Mouse (Mus musculus) intestine, embryonic 14.5 days (tissue): ENCODE measurements around the gene Galnt17. TPM values are rescaled to one million over a fixed set of nuclear protein-coding genes. Genes with fewer than 3 reads are reported as not detected.
A peak's percentile ranks its signal among the peaks of the same experiment; 100 is the strongest.

Source experiments
- ATAC-seq: fragments of 200-750 bp; cut with Nextera tagmentation; replicated peaks from 2 replicates; pipeline ENCODE4 v1.8.0; 2017; ENCODE audit warnings: low read depth, moderate number of reproducible peaks, moderate TSS enrichment, moderate library complexity; ENCODE audit not compliant: low FRiP score, low TSS enrichment
- DNase-seq: peaks from one replicate; pipeline ENCODE4 v3.0.0-alpha.2; 2018; ENCODE audit warnings: low spot score
- H3K27ac ChIP-seq: fragments of 300-500 bp; sonication (generic); 2 replicates; pipeline ENCODE4 v1.5.1; 2014; ENCODE audit warnings: low read depth, mild to moderate bottlenecking, control low read depth
- H3K27me3 ChIP-seq: fragments of 300-500 bp; sonication (generic); replicated peaks from 2 replicates; pipeline ENCODE4 v1.6.1; 2014; ENCODE audit warnings: low read length, control low read depth; ENCODE audit not compliant: control insufficient read depth, insufficient read depth
- H3K36me3 ChIP-seq: fragments of 300-500 bp; sonication (generic); 2 replicates; pipeline ENCODE4 v1.6.1; 2014; ENCODE audit warnings: low read length, control low read depth; ENCODE audit not compliant: control insufficient read depth, insufficient read depth
- H3K4me1 ChIP-seq: fragments of 300-500 bp; sonication (generic); replicated peaks from 2 replicates; pipeline ENCODE4 v1.6.1; 2014; ENCODE audit warnings: low read length, control low read depth, mixed read lengths; ENCODE audit not compliant: control insufficient read depth, insufficient read depth
- H3K4me2 ChIP-seq: fragments of 300-500 bp; sonication (generic); 2 replicates; pipeline ENCODE4 v1.6.1; 2014; ENCODE audit warnings: low read length
- H3K4me3 ChIP-seq: fragments of 300-500 bp; sonication (generic); 2 replicates; pipeline ENCODE4 v1.5.1; 2014; ENCODE audit warnings: low read depth, low read length, control low read depth, mixed read lengths
- H3K9ac ChIP-seq: fragments of 300-500 bp; sonication (generic); 2 replicates; pipeline ENCODE4 v1.6.1; 2014; ENCODE audit warnings: mild to moderate bottlenecking, low read length
- H3K9me3 ChIP-seq: fragments of 300-500 bp; sonication (generic); 2 replicates; pipeline ENCODE4 v1.6.1; 2016; ENCODE audit warnings: low read length, control low read depth; ENCODE audit not compliant: control insufficient read depth
- whole genome bisulfite sequencing: fragments of 180-500 bp; shearing (Covaris S2); extraction: QIAGEN DNeasy Blood & Tissue Kit; methylation state at CpG from one replicate; pipeline ENCODE4 v1.1.7; 2014; 5-methylcytosine and 5-hydroxymethylcytosine counted together
- polyA plus RNA-seq: library from polyadenylated mRNA; unstranded; fragments of >200 nt; fragmentation: Nextera tagmentation; extraction: Ambion mirVana; gene quantifications from 2 replicates; pipeline ENCODE4 v1.2.1, GENCODE M21; 2014

Galnt17 gene
- polyA plus RNA-seq, 1 experiment from 2014 or later: 0.69 TPM

GRCm38 (mm10) chr5:131266291-131266690, 42.0 kb downstream of the Galnt17 start:
- no peaks in the 10 kb centered on the region for H3K36me3 ChIP-seq
- no peaks in the 10 kb centered on the region for H3K9me3 ChIP-seq
- no peak overlapping the region for H3K4me3 ChIP-seq
- H3K27ac ChIP-seq: no peak overlapping the region
- H3K9ac ChIP-seq: no peak overlapping the region
- H3K4me1 ChIP-seq: no peaks in the 10 kb centered on the region
- no peaks in the 10 kb centered on the region; the same call in 1 of the 2 replicates for H3K27me3 ChIP-seq
- no peak overlapping the region for H3K4me2 ChIP-seq
- DNase-seq: no peak
- ATAC-seq: no peak
- WGBS: 70% methylated on average over 2 of the region's 2 CpGs

- Histone ChIP-seq H3K27me3 (no peaks in the 10 kb centered on the region), H3K4me3 (no peak overlapping the region), H3K9me3 (no peaks in the 10 kb centered on the region), H3K4me1 (no peaks in the 10 kb centered on the region), H3K4me2 (no peak overlapping the region), H3K27ac (no peak overlapping the region), H3K36me3 (no peaks in the 10 kb centered on the region), H3K9ac (no peak overlapping the region)
- 58% methylated on average over 11 of the region's 11 CpGs for WGBS
- no peak for DNase-seq
- no peak for ATAC-seq
These were observed 44.2 kb downstream of the Galnt17 start for GRCm38 (mm10) chr5:131264145-131264544.

GRCm38 (mm10) chr5:131250701-131251636, 57.3 kb downstream of the Galnt17 start:
- Histone ChIP-seq H3K27ac (peak overlapping the region; percentile 57; the same call in 1 of the 2 replicates), H3K9ac (no peak overlapping the region), H3K9me3 (no peaks in the 10 kb centered on the region), H3K36me3 (no peaks in the 10 kb centered on the region), H3K4me3 (no peak overlapping the region), H3K4me2 (no peak overlapping the region), H3K27me3 (no peaks in the 10 kb centered on the region), H3K4me1 (peaks cover 10% of the 10 kb centered on the region)
- ATAC-seq (peak; percentile 79; the same call in 1 of the 2 replicates), DNase-seq (peak; percentile 60)
- 46% methylated on average over 8 of the region's 8 CpGs for whole genome bisulfite sequencing

GRCm38 (mm10) chr5:131248416-131248815, 59.9 kb downstream of the Galnt17 start:
- ATAC-seq (no peak), DNase-seq (no peak)
- Histone ChIP-seq H3K9ac (no peak overlapping the region), H3K36me3 (no peaks in the 10 kb centered on the region), H3K9me3 (no peaks in the 10 kb centered on the region), H3K4me2 (no peak overlapping the region), H3K4me3 (no peak overlapping the region), H3K4me1 (peaks cover 10% of the 10 kb centered on the region), H3K27me3 (no peaks in the 10 kb centered on the region), H3K27ac (no peak overlapping the region)
- 68% methylated on average over 3 of the region's 3 CpGs for WGBS

GRCm38 (mm10) chr5:131246591-131246990, 61.7 kb downstream of the Galnt17 start:
- no peaks in the 10 kb centered on the region for H3K36me3 ChIP-seq
- H3K9ac ChIP-seq: no peak overlapping the region
- no peak overlapping the region for H3K4me3 ChIP-seq
- H3K9me3 ChIP-seq: no peaks in the 10 kb centered on the region
- H3K4me1 ChIP-seq: peaks cover 10% of the 10 kb centered on the region
- no peak overlapping the region for H3K27ac ChIP-seq
- WGBS: over 99% methylated on average over 6 of the region's 6 CpGs
- H3K4me2 ChIP-seq: no peak overlapping the region
- H3K27me3 ChIP-seq: no peaks in the 10 kb centered on the region
- DNase-seq: no peak
- no peak for ATAC-seq

GRCm38 (mm10) chr5:131241689-131242088, 66.6 kb downstream of the Galnt17 start:
- whole genome bisulfite sequencing: 59% methylated on average over 4 of the region's 4 CpGs
- ATAC-seq (no peak), DNase-seq (no peak)
- Histone ChIP-seq H3K4me2 (no peak overlapping the region), H3K9ac (no peak overlapping the region), H3K27me3 (no peaks in the 10 kb centered on the region), H3K4me1 (no peaks in the 10 kb centered on the region), H3K9me3 (no peaks in the 10 kb centered on the region), H3K4me3 (no peak overlapping the region), H3K27ac (no peak overlapping the region), H3K36me3 (no peaks in the 10 kb centered on the region)

- Histone ChIP-seq H3K27me3 (no peaks in the 10 kb centered on the region), H3K27ac (no peak overlapping the region), H3K36me3 (no peaks in the 10 kb centered on the region), H3K9me3 (no peaks in the 10 kb centered on the region), H3K4me3 (no peak overlapping the region), H3K9ac (no peak overlapping the region), H3K4me1 (no peaks in the 10 kb centered on the region), H3K4me2 (no peak overlapping the region)
- DNase-seq (no peak), ATAC-seq (no peak)
- WGBS: 93% methylated on average over 3 of the region's 3 CpGs
These were observed 68.5 kb downstream of the Galnt17 start for GRCm38 (mm10) chr5:131239813-131240212.

- no peak for ATAC-seq
- Histone ChIP-seq H3K4me3 (no peak overlapping the region), H3K36me3 (no peaks in the 10 kb centered on the region), H3K27me3 (no peaks in the 10 kb centered on the region), H3K9me3 (no peaks in the 10 kb centered on the region), H3K27ac (no peak overlapping the region), H3K4me2 (no peak overlapping the region), H3K9ac (no peak overlapping the region), H3K4me1 (no peaks in the 10 kb centered on the region)
- WGBS: 87% methylated on average over 8 of the region's 8 CpGs
- no peak for DNase-seq
These were observed 71.4 kb downstream of the Galnt17 start for GRCm38 (mm10) chr5:131236906-131237305.

- DNase-seq: no peak
These were observed 74.5 kb downstream of the Galnt17 start for GRCm38 (mm10) chr5:131233828-131234227.

More at GRCm38 (mm10) chr5:131233828-131234227, 74.5 kb downstream of the Galnt17 start:
- Histone ChIP-seq H3K4me2 (no peak overlapping the region), H3K4me1 (no peaks in the 10 kb centered on the region), H3K27ac (no peak overlapping the region), H3K4me3 (no peak overlapping the region), H3K36me3 (no peaks in the 10 kb centered on the region), H3K9me3 (no peaks in the 10 kb centered on the region), H3K9ac (no peak overlapping the region), H3K27me3 (no peaks in the 10 kb centered on the region)
- WGBS: 86% methylated on average over 8 of the region's 8 CpGs
- ATAC-seq: no peak
